Comparison of ENCODE assay signal across 7 mouse cellular contexts in genomic region chr5:150079866-150080797, GRCm38 (mm10). TPM values are rescaled to one million over a fixed set of nuclear protein-coding genes. Genes with fewer than 3 reads are reported as not detected.
DNase-seq lines count a peak whose midpoint lies in the region.

No protein-coding gene starts in this region.

- peak; percentile 2 for DNase-seq in thymus, postnatal 0 days (ENCODE audit: low spot score)
- DNase-seq in thymus, postnatal 14 days, result no peak
- DNase-seq in hindbrain, embryonic 10.5 days (ENCODE audit: low spot score), result peak; percentile 63
- DNase-seq in mesoderm, embryonic 11.5 days (ENCODE audit: low read depth, low spot score), result peak; percentile 51
- no peak for DNase-seq in cerebellum, postnatal 25 days
- DNase-seq in urinary bladder, postnatal 36 days (ENCODE audit: low spot score in 2 of 2), result no peak
- no peak for DNase-seq in adrenal gland, postnatal 10 days

- H3K27ac ChIP-seq in hindbrain, embryonic 10.5 days, result peak overlapping the region; percentile 84

- H3K36me3 ChIP-seq in hindbrain, embryonic 10.5 days, result no peaks in the 10 kb centered on the region

- WGBS in hindbrain, embryonic 10.5 days, result 13% methylated on average over 12 of the region's 12 CpGs

- H3K4me3 ChIP-seq in hindbrain, embryonic 10.5 days, result peak overlapping the region; percentile 40

- H3K4me1 ChIP-seq in hindbrain, embryonic 10.5 days (replicated peaks), result peaks cover 18% of the 10 kb centered on the region

- no peaks in the 10 kb centered on the region for H3K27me3 ChIP-seq in hindbrain, embryonic 10.5 days (ENCODE audit: insufficient read depth, poor library complexity, severe bottlenecking)

- H3K9me3 ChIP-seq in hindbrain, embryonic 10.5 days, result no peaks in the 10 kb centered on the region

RNA-seq across cellular contexts. Expression of gene Fry, which starts 38.3 kb away (rescaled TPM):
- 3.6 and 5.3 TPM in 2 replicates for polyA plus RNA-seq in thymus, postnatal 0 days (2015; fragmentation: Nextera tagmentation; extraction: Ambion mirVana)
- polyA plus RNA-seq in hindbrain, embryonic 10.5 days (2016; fragmentation: Nextera tagmentation; extraction: Ambion mirVana), result 4.9 and 12.5 TPM in 2 replicates
- 10 to 100 TPM; 36.2 to 46.9 TPM for total RNA-seq in adrenal gland, postnatal 10 days (2021)

Comparison
In these comparisons a context has a peak if more than half of its experiments do, and no peak if none do; other contexts are left out.
1. DNase-seq: peak in thymus, postnatal 0 days (single experiment), hindbrain, embryonic 10.5 days (single experiment) and mesoderm, embryonic 11.5 days (single experiment); none in thymus, postnatal 14 days (single experiment), cerebellum, postnatal 25 days (0 of 2), urinary bladder, postnatal 36 days (0 of 2) and adrenal gland, postnatal 10 days (single experiment).